Mouse (Mus musculus) frontal cortex, adult 2 months (tissue): ENCODE measurements around the gene Clcnka. TPM values are rescaled to one million over a fixed set of nuclear protein-coding genes. Genes with fewer than 3 reads are reported as not detected.
A peak's percentile ranks its signal among the peaks of the same experiment; 100 is the strongest.

ENCODE experiments used
- DNase-seq, 2 experiments: peaks; one replicate each; pipeline ENCODE4 v3.0.0; 2022; ENCODE audit warnings: low spot score in 1 of 2; ENCODE audit errors: extremely low spot score in 1 of 2
- polyA plus RNA-seq: library from polyadenylated mRNA; depleted of rRNA; stranded (reverse); fragments of >200 nt; gene quantifications from 2 replicates; pipeline ENCODE4 v1.2.3, GENCODE M21; 2012; rRNA removed

Clcnka gene
- polyA plus RNA-seq: 0.08 and 0.11 TPM in 2 replicates

DNA sequence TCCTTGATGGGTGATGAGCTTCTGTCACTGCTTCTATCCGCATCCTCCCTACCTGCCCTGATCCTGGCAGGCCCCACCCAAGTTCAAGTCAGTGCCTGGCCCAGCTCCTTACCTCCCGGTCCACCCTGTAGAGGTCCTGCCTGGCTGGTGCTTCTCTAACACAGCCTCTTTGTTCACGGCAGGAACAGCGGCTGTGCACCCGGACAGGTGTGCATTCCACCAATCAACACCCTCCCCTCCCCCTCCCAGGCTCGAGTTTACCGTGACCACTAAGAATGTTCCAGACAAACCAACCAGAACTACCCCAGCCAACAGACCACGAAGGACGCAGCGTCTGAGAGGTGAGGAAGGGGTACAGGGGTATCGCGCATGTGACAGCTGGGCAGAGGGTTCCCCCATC lies at the start of gene Clcnka:
Gene Clcnka, minus strand, starts transcription at position 180 of the 400 bp plus-strand sequence.
- DNase-seq: no peak

DNA sequence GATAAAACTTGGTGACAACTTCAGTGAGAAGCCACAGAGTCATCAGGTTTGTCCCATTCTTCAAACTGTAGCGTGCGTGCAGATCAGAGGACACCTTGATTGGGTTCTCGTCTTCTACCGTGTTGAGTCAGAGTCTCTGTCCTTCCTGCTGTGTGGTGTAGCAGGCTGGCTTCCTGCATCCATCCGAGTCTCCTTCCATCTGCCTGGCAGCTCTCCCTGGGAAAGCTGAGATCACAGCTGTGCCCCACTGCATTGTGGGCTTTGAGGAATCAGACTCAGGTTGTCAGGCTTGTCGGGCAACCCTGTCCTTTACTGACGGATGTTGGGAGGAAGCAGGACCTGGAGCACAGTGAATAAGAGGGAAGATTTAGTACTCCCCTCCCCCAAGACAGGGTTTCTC lies 47.7 kb upstream of the Clcnka start:
- peak in 1 of 2 experiments; percentile 62 for DNase-seq

DNA sequence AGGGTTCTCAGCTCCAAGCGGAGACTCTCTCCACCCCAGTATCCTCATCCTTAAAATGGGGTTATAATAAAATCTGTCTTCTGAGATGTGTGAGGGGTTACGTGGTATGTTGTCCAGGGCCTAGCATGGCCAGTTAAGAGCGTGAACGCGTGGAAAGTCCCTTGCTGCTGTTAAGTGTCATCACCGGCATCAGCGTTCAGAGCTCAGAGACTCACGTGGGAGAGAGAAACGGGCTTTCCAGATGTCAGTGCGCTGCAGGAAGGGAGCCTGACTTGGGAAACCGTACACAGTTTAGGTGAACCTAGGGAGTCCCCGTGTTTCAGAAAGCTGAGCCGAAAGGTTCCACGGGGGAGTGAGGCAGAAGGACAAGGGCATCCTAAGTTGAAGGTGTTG lies 46.8 kb upstream of the Clcnka start:
- DNase-seq: no peak

DNA sequence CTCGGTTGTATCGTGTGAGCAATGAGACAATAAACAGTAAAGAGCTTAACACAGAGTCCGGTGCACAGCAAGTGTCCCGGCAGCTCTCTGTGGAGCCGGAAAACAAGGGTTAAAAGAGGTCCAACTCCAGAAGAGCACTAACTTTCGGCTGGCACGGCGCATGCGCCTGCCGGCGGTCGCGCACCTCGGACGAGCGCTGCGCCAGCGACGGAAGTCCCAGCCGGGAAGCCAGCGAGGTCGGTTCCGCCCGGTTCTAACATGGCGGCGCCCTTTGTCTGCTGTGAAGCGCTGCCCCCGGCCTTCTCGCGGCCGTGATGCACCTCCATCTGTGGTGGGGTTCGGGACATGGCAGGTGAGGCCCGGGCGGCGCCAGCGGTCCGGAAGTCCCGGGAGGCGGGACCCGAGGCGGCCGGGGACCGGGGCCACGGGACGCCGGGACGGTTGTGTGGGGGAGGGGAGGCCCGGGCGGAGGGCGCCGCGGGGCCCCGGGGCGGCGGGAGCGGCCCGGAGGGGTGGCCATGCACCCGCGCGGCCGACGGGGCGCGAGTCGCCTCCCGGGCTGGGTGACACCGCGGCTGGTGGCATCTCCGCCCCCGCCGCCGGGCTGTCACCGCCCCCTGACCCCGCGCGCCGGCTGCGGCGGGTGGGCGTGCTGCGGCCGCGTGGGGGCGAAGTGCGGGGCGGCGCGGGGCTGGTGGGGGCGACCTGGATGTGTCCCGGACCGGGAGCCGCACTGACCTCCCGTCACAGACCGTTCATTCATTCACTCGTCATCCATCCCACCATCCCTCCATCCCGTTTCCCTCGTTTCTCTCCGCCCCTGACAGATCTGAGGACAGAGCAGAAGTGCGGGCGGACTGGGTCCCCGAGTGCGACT lies 46.2 kb upstream of the Clcnka start, which contains the start of gene Zbtb17:
Gene Zbtb17, plus strand, starts transcription at position 204 of the 877 bp plus-strand sequence.
- DNase-seq: peak; percentile 62 to 89

DNA sequence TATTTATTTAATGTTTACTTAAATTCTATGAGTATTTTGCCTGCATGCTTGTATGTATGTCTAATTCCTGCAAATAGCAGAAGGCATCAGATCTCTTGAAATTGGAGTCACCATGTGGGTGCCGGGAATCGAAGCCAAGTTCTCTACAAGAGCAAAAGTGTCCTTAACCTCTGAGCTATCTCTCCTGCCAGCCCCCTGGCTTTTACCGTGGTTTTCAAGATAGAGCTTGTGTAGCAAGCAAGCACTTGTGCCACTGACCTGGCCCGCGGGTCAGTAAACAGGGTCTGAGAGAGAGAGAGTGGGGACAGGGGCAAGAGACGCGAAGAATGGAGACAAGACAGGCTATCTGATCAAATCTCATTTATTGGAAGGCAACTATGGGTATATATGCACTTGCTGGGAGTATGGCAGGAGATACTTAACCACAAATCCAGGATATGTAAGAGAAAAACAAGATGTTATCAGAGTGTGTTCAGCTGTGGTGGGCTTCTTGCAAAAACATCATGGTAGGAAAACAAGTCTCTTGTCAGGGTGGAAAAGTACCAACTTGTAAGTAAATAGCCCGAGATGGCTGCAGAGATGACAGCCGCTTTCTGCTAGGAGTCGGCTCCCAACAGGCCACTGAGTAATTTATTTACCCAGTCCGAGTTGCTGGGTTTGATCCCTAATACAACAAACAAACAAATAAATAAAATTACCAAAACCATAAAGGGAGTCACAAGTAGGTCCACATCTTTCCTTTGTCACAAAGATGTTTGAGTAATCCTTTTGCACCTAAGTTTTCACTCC lies 45.3 kb upstream of the Clcnka start:
- DNase-seq: no peak

DNA sequence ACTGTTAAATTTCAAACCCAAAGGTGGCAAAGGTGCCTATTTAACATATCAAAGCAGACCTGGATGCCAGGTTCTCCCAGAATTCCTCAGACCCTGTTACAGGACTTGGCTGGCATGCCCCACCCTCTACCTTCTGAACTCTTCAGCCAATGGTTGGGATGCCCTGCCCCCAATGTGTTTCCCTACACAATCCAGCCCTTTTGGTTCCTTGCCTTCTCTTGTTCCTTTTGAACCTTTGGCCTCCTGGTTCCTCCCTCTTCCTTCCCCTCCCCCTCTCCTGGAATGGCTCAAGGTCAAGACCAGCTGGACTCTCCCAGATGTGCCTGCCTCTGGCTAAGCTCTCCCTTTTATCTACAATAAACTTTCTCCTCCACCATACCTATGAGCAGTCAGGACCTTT lies 42.4 kb upstream of the Clcnka start:
- DNase-seq: no peak

DNA sequence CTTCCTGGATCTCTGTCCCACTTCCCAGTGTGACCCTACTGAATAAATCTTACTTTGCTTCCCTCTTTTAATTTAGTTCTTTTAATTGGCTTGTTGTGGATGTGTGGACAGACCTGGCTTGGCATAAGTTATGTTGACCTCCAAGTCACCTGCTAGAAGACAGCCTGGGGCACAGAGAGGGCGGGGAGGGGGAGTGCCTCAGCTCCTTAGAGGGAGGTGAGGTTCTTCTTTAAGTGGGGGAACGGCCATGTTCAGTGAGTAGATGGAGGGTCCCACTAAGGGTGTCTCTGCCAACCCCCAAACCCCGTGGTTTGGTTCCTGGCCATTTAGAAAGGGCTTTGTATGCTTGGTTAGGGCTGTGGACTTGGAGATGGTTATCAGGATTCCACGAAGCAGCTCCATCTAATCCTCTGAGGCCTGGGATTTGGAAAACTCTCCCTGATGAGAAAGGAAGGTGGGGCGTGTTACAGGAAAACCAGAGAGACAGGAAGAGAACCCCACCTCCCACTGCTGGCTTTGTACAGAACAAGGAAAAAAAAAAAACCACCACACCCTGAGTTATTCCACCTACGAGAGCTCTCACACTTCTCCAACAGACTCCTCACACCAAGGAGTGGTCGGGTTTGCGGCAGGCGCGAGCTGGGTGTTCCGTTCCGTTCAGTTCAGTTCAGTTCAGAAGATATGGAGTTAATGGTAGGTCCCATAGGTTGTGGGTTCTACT lies 40.7 kb upstream of the Clcnka start:
- no peak for DNase-seq

DNA sequence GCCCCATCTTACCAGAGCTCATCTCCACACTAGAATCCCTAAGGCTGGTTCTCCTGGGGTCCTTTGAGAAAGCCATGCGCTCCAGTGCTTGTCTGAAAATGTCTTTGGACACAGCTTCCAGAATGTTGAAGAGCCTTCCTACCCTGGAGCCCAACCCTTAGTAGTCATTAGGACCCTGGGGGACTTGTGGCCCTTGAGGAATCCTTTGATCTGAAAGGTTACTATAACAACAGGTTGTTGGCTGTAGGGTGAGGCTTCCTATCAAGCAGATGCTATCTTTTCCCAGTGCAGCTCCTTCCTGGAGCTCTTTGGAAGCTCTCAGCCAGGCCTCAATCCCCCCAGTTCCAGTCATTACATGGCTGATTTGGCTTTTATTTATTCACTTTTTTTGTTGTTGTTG lies 37.5 kb upstream of the Clcnka start, which contains the start of gene Srarp:
Gene Srarp, minus strand, starts transcription at position 132 of the 400 bp plus-strand sequence.
- no peak for DNase-seq

DNA sequence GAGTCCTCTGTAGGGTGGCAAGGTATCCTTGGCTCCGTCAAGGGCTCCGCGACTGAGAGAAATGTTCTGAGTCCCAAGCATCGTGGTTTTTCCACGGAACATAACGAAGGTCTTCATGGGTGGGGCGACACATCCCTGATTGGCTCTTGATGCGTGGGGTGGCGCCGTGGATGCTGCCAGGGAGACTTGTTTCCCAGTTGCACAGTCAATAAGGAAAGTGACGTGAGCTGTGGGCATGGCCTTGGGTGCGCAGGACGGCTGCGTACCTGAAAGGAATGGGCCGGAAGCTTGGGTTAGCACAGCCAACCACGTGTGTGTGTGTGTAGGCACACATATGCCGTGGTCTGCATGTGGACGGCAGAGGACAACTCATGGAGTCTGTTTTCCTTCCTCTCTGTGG lies 34.7 kb upstream of the Clcnka start:
- DNase-seq: no peak

DNA sequence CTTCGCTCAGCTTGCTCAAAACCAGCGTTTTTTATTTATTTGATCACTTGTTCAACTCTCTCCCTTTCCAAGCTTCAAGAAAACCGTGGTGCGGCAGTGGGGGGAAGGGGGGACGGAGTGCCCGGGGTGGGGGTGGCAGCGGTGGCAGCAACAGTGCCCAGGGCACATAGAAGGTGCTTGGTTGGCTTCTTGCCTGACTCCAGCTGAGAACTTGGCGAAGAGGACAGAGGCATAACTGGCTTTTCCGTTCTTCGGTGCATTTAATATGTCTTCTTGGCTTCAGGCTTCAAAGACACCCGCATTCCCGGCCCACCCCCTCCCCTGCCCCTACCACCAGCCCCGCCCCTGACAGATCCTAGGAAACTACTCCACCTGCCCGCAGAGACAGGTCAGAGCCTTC lies 34.1 kb upstream of the Clcnka start:
- no peak for DNase-seq

DNA sequence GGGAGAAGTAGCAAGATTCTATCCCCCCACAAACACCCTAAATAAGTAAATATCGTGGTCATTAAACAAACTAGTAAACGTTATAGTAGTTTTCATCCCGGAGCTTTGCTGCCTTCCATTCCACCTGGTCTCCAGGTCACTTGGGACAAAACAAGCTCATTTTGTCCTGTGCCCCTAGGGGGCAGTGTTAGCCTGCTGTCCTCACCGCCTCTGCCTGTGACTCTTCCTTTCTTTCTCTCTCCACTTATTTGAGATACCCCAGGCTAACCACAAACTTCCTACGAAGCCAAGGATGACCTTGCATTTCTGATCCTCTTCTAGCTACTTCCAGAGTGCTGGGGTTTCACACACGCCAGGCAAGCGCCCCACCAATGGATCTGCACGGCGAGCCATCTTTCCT lies 32.5 kb upstream of the Clcnka start:
- peak in 1 of 2 experiments; percentile 85 for DNase-seq

DNA sequence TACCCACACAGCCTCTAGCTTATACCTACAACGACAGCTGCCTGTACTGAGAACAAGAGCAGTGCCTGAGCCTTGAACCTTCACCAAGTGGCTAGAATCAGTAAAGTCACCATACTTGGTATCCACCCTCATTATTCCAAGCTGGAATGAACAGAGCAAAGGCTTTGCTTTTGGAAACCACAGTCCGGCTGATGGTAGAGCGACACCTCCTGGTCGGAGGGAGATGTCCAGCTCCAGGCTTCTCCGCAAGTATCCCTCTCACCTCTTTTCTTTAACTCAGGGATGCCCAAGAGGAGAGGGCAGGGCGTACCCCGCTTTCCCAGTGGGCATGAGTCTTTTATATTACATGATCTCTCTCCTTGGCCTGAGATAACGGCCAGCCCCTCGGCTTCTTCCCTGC lies 31.3 kb upstream of the Clcnka start:
- DNase-seq: peak in 1 of 2 experiments; percentile 47

DNA sequence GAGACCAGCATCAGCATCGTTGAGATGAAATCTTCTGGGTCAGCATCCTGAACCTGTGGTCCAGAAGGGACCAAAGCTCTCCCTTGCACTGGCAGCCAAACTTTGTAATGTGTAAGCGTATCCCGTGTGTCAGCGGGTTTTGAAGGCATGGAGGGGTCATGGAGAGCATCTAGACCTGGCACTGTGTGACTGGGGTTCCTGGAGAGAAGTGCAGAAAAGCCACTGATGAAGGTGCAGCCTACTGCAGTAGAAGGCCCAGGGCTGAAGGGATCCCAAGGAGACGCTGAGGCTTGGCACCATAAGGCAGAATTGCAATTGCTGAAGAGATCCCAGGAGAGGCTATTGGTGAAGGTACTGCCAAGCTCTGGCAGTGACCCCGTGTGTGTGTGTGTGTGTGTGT lies 30.9 kb upstream of the Clcnka start:
- no peak for DNase-seq

DNA sequence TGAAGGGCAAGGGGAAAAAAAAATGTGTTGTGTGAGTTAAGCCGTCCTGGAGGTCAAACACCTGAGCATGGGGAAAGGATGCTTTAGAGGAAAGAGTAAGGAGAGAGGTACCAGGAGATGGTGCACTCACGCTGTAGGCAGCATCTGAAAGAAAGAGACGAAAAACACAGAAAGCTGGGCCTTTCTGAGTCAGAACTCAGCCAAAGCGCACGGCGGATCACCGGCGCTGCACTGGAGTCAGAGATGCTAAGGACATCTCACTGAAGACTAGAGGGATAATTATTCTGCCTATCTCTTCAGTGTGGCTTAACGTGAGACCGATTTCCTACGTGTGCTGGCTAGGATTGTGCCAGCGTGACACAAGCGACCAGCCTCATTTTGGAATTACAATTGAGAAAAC lies 29.4 kb upstream of the Clcnka start:
- no peak for DNase-seq

DNA sequence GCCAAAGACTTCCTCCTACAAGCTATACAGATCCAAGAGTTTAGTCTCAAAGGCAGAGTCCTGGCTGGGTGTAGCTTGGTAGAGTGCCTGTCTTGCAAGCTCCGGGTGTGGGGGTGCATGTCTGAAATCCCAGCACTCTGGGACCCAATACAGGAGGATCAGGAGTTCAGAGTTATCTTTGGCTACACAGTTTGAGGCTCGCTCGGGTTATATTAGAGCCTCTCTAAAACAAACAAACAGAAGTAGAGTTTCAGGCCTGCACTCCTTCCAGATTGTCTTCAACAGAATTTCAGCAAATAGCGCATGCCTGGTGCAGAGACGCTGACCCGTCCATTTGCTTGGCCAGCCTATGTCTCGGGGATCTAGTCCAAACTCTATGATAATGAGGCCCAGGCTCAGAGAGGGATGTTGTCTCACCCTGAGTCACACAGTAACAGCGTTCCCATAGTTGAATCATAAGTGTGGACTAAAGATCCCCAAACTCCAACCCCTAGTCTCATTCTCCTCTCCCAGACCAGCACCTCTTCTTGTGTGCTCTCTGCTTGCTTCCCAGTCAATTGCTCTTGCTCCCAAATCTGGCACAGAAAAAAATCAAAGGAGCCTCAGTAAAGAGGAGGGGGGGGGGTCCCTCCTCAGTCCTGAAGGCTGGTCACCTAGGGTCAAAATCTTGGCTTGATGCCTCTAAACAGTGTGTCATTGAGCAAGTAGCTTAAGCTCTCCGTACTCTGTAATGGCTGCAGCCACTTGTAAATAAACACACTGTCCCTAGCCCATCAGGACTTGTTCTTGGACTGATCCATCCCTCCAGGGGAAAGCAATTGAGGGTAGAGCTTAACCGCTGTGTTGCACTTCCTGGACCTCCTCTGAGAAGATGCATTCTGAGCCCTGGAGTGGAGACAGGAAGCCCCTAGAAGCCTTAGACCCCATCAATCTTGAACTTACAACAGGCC lies 28.5 kb upstream of the Clcnka start:
- DNase-seq: no peak

DNA sequence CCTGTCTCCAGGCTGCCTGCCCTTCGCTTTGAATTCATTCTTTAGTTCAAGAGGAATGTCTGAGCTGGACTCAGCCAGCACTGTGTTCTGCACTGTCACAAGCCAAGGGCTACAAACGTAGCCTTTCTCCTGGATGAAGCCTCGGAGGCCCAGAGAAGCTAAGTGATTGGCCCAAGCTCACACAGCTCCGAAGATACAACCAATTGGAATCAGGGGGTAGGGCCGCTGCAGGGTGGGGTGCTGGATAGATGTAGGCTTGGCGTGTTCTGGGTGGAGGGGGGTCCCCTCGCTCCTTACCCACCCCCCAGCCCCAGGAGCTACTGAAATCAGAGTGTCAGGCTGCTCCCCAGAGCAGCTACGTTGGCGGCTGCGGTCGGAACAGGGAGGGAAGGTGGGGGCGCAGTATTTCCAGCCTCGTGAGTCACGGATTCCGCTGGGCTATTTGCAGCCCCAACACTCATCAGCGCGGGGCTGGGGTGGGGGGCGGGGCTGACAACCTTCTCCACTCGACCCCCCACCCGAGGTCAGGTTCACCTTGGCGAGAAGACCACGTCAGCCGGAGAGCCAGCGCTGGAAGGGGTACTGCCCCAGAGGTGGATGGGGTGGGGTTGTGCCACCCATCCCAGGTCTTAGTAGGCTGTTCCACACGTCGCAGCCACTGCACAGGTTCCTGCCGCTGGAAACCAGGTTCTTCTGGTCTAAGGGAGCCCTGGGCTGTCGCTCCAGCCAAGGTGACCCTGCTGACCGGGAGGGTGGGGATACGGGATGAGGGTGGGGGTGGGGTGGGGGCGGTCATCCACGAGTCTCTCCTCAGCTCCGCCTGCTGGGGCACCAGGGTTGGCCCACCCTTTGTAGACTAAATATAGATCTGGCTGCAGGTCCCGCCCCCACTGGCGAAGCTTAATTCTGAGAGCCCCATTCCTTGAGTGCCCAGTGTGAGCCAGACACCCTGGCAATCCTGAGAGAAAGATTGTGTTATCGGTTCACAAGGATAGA lies 27.3 kb upstream of the Clcnka start:
- peak; percentile 72 to 84 for DNase-seq

DNA sequence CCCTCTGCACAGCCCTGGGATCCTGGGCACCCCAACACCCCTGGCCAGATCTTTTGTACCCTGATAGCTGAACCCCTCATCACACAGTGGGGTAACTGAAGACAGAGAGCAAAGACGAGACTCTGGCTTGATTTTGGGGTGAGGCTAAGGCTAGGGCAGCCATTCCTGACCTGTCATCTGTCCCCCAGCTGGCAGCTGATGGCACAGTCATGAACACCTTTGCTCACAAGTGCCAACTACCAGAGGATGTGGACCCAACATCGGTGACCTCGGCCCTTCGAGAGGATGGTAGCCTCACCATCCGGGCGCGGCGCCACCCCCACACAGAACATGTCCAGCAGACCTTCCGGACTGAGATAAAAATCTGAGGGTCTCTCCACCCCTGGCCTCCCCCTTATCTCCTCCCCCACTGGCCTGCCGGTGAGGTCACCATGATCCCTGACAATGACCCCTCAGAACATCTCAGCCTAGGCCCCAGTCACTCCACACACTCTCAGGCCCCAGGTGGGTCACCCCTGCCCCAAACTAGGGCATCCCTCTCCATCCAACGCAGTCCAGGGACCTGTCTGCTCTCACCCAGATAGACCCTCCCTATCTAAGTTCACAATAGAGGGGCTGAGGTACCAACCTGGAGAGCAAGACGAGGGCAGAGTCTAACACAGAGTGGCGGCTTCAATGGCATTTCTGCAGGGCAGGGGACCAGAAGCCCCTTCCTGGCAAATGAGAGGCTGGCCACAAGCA lies 25.3 kb upstream of the Clcnka start:
- no peak for DNase-seq

DNA sequence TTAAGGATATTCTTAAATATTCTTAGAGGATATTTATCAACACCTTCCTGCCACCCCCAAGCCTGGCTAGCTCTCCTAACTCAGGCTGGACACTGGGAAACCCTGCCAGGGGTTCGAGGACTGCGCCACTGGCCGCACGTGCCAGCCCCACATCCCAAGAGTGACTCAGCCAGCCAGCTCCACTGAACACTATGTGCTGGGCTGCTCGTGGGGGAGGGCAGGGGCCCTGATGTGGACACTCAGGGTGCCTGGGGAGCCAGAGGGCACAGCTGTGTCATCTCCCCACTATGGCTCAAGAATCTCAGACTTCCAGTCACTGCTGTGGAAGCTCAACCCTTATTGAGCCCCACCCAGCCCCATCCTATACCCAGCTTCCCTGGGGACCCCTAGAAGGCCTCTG lies 24.8 kb upstream of the Clcnka start:
- DNase-seq: no peak
